Mouse (Mus musculus) intestine, embryonic 16.5 days (tissue): ENCODE data around the gene Dhdds. TPM values are rescaled to one million over a fixed set of nuclear protein-coding genes. Genes with fewer than 3 reads are reported as not detected.

Source experiments
- polyA plus RNA-seq: library from polyadenylated mRNA; unstranded; fragments of >200 nt; fragmentation: Nextera tagmentation; extraction: Ambion mirVana; gene quantifications from 2 replicates; pipeline ENCODE4 v1.2.1, GENCODE M21; 2015

Gene Dhdds
- polyA plus RNA-seq, 1 experiment from 2014 or later = 41.3 TPM

Other genes with a start within 250 kb of the Dhdds start
- 17.8 and 18.5 TPM in 2 replicates for gene Arid1a, start 244.1 kb downstream of the Dhdds start, polyA plus RNA-seq
- 148 and 156 TPM in 2 replicates for gene Rps6ka1, start 113.1 kb downstream of the Dhdds start, polyA plus RNA-seq
- 1,469 and 1,670 TPM in 2 replicates for gene Hmgn2, start 32.3 kb downstream of the Dhdds start, polyA plus RNA-seq
- gene Lin28a, start 17.9 kb upstream of the Dhdds start, polyA plus RNA-seq = 0.10 TPM in 2 replicates
- gene Zfp683, start 52.9 kb upstream of the Dhdds start, polyA plus RNA-seq = not detected in 2 replicates
- 22.3 and 22.9 TPM in 2 replicates for gene Crybg2, start 59.9 kb upstream of the Dhdds start, polyA plus RNA-seq
- 27.8 and 28.4 TPM in 2 replicates for gene Cd52, start 94.2 kb upstream of the Dhdds start, polyA plus RNA-seq
- gene Ubxn11, start 101.7 kb upstream of the Dhdds start, polyA plus RNA-seq = 4.3 and 5.6 TPM in 2 replicates
- gene Sh3bgrl3, start 127.9 kb upstream of the Dhdds start, polyA plus RNA-seq = 428 and 452 TPM in 2 replicates
- gene Cep85, start 186.2 kb upstream of the Dhdds start, polyA plus RNA-seq = 112 and 125 TPM in 2 replicates
- gene Gm7534, start 202.1 kb upstream of the Dhdds start, polyA plus RNA-seq = not detected in 2 replicates
- gene Catsper4, start 226.5 kb upstream of the Dhdds start, polyA plus RNA-seq = 0.37 and 0.60 TPM in 2 replicates
- 16.9 and 18.3 TPM in 2 replicates for gene Cnksr1, start 237.5 kb upstream of the Dhdds start, polyA plus RNA-seq
- gene E130218I03Rik, start 242.7 kb upstream of the Dhdds start, polyA plus RNA-seq = 0.28 and 0.34 TPM in 2 replicates
- gene Zfp593, start 244.7 kb upstream of the Dhdds start, polyA plus RNA-seq = 13.0 and 14.5 TPM in 2 replicates
- gene Gm30191, start 246.0 kb upstream of the Dhdds start, polyA plus RNA-seq = not detected in 2 replicates